Mouse (Mus musculus): ENCODE measurements at regions not wholly inside any gene's neighbourhood (a gene's known extent, or its start where the extent isn't known, plus 50 kb on each side); places are given as distances from the start of the nearest gene placed in this dataset.
"Not testable (repeated sequence)": the region's sequence is repeated elsewhere in the genome, so short reads cannot be mapped to it uniquely, and the experiment has no call there.

DNA sequence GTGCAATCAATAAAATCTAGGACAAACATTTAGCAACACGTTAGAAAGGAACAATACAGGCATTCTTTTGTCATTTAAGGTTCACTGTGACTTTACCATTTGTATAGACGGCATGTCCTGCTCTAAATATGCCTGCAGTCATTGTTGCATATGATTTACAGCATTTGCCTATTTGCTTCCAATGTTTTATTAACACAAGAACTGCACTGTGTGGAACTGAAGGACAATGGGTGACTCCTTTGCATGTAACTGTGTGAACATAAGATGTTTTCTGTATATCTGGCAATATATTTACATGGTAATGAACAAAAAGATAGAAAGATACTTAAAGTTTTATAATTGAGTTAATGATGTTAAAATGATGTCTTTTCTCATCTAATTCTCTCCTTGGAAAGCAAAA, 57.1 kb downstream of the Pou4f1 start:
- DNase-seq (ENCODE audit: low read depth, low spot score), result no peak

DNA sequence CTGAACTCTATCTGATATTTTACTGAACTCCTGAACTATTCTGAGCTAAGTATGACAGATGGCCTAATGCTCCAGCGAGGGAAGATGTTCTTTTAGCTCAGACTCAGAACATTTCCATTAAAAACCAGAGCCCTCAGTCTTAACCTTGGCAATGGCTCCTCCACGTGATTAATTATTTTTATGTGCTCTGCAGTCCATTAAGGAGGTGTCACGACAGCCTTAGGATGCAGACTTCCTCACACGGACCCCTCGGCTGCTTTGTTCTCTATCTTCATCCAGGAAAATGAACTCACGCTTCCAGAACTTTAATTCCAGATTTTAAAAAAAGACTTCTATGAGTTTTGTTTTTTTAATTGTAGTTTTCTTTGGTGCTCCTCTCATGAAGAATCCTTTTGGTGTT, 57.5 kb downstream of the Pou4f1 start:
- no peak for DNase-seq (ENCODE audit: low read depth, low spot score)

DNA sequence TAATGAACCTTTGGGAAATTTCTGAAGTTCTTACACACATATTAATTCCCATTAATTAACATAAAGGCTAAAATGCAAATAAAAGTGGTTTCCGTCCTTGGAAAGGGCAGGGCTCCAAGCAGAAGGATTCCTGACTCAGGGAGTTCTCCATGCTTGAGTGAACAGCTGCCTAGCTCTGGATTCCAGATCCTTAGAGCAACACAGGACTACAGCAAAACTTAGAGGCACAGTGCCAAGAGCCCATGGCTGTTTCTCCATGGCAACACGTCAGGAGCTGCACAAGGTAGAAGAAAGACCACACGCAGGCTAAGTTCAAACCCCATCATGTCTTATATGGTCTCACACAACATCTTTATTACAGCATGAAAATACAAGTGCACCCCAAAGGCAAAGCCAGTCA, 61.7 kb downstream of the Pou4f1 start:
- no peak for DNase-seq (ENCODE audit: low read depth, low spot score)

- no peak for DNase-seq (ENCODE audit: low read depth, low spot score)
These were observed 78.3 kb downstream of the Pou4f1 start for GRCm38 (mm10) chr14:104389297-104390071.

- no peak for DNase-seq (ENCODE audit: low read depth, low spot score)
These were observed 78.9 kb downstream of the Pou4f1 start for GRCm38 (mm10) chr14:104388879-104389278.

- no peak for DNase-seq (ENCODE audit: low read depth, low spot score)
These were observed 86.8 kb downstream of the Pou4f1 start for GRCm38 (mm10) chr14:104380986-104381385.

DNA sequence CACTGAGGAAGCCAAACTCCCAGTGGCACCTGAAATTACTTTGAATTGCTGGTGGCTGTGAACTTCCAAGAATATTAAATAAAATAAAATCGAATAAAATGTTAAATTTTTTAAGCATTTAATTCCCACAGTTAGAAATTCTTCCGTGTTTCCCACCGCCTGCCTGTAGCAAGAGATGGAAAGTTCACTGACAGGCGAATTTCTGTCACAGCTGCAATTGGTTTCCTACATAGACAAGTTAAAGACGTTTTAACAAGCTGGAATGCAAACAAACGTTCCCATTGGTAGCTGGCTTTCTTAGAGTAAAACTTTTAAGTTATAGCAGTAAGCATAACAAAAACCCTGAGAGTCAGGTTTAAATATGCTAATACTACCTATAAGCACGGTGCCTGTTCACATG, 95.0 kb downstream of the Pou4f1 start:
- no peak for DNase-seq (ENCODE audit: low read depth, low spot score)

- no peak for DNase-seq (ENCODE audit: low read depth, low spot score)
These were observed 111.2 kb downstream of the Pou4f1 start for GRCm38 (mm10) chr14:104356636-104357035.

- not testable (repeated sequence) for DNase-seq (ENCODE audit: low read depth, low spot score)
These were observed 131.0 kb downstream of the Pou4f1 start for GRCm38 (mm10) chr14:104336783-104337182.

- no peak for DNase-seq (ENCODE audit: low read depth, low spot score)
These were observed 141.7 kb downstream of the Pou4f1 start for GRCm38 (mm10) chr14:104326089-104326488.

- DNase-seq (ENCODE audit: low read depth, low spot score), result no peak
These were observed 167.7 kb downstream of the Pou4f1 start for GRCm38 (mm10) chr14:104300141-104300540.

GRCm38 (mm10) chr14:104298312-104298711, 169.5 kb downstream of the Pou4f1 start:
- DNase-seq (ENCODE audit: low read depth, low spot score), result no peak

- peak; percentile 10 for DNase-seq (ENCODE audit: low read depth, low spot score)
These were observed 170.2 kb downstream of the Pou4f1 start for GRCm38 (mm10) chr14:104297316-104298311.

- no peak for DNase-seq (ENCODE audit: low read depth, low spot score)
These were observed 174.0 kb downstream of the Pou4f1 start for GRCm38 (mm10) chr14:104293814-104294213.

DNA sequence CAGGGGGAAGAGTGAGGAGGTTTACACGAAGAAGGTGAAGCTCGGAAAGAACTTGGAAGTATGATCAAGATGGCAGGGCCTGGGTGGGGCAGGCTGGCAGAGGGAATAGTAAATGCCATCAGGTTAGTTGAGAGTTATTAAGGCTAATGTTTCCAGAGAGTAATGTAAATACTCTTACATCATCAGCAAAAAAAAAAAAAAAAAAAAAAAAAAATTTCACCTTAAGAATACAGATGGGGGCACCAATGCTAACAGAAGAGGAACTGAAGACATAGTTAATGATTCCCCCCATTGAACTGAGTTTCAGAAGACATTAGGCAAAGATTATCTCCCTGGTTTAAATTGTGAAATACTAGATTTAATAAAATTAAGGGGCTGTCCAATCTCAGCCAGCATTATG, 174.7 kb downstream of the Pou4f1 start:
- no peak for DNase-seq (ENCODE audit: low read depth, low spot score)

- DNase-seq (ENCODE audit: low read depth, low spot score), result no peak
These were observed 187.4 kb downstream of the Pou4f1 start for GRCm38 (mm10) chr14:104280353-104280752.

DNA sequence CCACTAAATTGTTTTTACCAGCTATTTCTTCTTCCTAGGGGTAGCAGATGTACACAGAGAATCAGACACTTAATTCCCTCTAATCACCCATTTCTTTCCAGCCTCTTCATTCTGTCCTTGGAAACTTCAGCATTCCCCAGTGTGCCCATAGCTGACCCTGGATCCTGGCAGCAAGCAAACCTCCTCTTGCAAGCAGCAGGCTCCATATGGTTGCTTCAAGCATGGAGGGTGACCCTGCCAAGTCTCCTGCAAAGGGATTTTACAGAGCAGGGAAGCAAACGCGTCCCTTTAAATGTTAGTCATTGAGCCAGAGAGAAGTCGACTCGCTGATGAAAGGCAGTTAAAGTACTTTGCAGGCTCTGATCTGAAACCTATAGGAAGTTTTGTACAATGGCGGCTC, 187.9 kb downstream of the Pou4f1 start:
- DNase-seq (ENCODE audit: low read depth, low spot score), result no peak

DNA sequence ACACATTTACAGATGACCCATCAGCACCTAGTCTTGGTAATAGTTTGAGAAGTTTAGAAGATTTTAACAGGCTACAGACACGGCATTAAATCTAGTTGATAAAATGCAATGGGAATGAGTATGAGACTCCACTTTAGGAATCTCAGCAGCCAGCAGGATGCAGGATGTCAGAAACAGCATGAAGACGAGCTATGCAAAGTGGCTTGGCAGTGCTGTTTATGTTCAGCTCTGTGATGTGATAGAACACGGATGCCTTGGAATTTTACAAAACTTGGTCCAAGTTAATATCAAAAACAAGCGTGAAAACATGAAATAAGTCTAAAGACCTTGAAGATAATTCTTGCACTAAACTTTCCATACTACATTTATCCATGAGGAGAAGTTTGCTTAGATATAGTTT, 193.0 kb downstream of the Pou4f1 start:
- no peak for DNase-seq (ENCODE audit: low read depth, low spot score)

- DNase-seq (ENCODE audit: low read depth, low spot score), result no peak
These were observed 202.7 kb downstream of the Pou4f1 start for GRCm38 (mm10) chr14:104264919-104265764.

DNA sequence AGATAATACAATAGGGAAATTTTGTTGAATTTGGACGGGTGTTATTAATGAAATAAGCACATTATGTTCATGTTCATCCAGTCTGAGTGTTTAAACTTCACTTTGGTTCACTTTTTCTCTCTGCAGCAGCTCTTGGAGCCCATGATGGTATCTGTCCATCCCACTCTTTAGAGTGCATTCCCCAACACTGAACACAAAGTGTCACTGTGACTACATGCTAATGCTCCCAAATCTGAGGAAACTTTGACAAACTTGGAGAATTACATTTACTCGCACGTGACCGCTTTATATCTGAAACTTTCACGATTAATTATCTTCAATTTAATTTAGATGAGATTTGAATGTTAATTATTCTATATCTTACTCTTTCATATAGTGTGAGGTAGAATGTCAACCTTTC, 250.8 kb downstream of the Pou4f1 start:
- DNase-seq (ENCODE audit: low read depth, low spot score), result no peak

GRCm38 (mm10) chr14:104210719-104211118, 257.1 kb downstream of the Pou4f1 start:
- DNase-seq (ENCODE audit: low read depth, low spot score), result no peak

DNA sequence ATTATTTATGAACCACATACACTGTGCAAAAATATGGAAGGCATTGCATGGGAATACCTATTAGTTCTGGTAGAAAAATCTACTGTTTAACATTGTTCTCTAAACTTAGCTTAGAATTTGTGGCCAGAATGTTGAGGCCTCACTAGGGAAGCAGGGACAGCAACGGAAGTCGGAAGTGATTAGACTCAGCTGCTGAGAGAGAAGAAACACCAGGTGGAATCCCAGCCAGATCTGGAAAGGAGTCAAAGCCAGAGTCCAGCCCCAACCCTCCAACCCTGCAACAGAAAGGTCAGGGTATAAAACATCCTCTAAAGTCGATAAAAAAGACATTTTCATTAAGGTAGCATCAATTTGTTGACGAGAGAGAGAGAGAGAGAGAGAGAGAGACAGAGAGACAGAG, 258.9 kb downstream of the Pou4f1 start:
- no peak for DNase-seq (ENCODE audit: low read depth, low spot score)

All from brain, embryonic 18.5 days (tissue).